Comparison of ENCODE assay signal across 14 mouse cellular contexts in genomic region chr10:125342204-125342603, GRCm38 (mm10). TPM values are rescaled to one million over a fixed set of nuclear protein-coding genes. Genes with fewer than 3 reads are reported as not detected.
DNase-seq lines count a peak whose midpoint lies in the region; ATAC-seq and TF ChIP-seq lines count a peak whose summit lies in the region.
"Had no signal": no experiment of that assay in that cellular context is flagged by ENCODE, and none has a peak within 500 bp of the region (broad histone marks: within the 10 kb centered on the region; RNA-seq: fewer than 3 reads in every experiment).

No protein-coding gene starts in this region.

- no peak overlapping the region for H3K4me3 ChIP-seq in heart, embryonic 12.5 days
- no peak overlapping the region for H3K4me3 ChIP-seq in forebrain, postnatal 0 days (ENCODE audit: low read depth, low read length)
- H3K4me3 ChIP-seq in forebrain, embryonic 10.5 days: no peak overlapping the region
- no peak overlapping the region for H3K4me3 ChIP-seq in hindbrain, embryonic 10.5 days
- H3K4me3 ChIP-seq: erythroblast, embryonic 14.5 days; midbrain, embryonic 15.5 days; neural tube, embryonic 12.5 days had no signal

- no peak overlapping the region for H3K27ac ChIP-seq in heart, embryonic 12.5 days (ENCODE audit: poor library complexity, severe bottlenecking)
- H3K27ac ChIP-seq in forebrain, postnatal 0 days (ENCODE audit: low read depth, low read length): no peak overlapping the region
- no peak overlapping the region for H3K27ac ChIP-seq in forebrain, embryonic 10.5 days
- no peak overlapping the region for H3K27ac ChIP-seq in hindbrain, embryonic 10.5 days
- H3K27ac ChIP-seq: liver, embryonic 14.5 days; midbrain, embryonic 15.5 days; neural tube, embryonic 12.5 days had no signal

- 0 out of 2 replicates have a peak overlapping the region, but pooled peaks have one; percentile 7 for H3K4me2 ChIP-seq in heart, embryonic 12.5 days
- H3K4me2 ChIP-seq in forebrain, postnatal 0 days (ENCODE audit: low read depth): no peak overlapping the region
- H3K4me2 ChIP-seq: midbrain, embryonic 15.5 days; neural tube, embryonic 12.5 days had no signal

- H3K36me3 ChIP-seq in heart, embryonic 12.5 days: no peaks in the 10 kb centered on the region
- no peaks in the 10 kb centered on the region for H3K36me3 ChIP-seq in forebrain, postnatal 0 days (ENCODE audit: insufficient read depth)
- H3K36me3 ChIP-seq in forebrain, embryonic 10.5 days (replicated peaks): no peaks in the 10 kb centered on the region
- H3K36me3 ChIP-seq in hindbrain, embryonic 10.5 days: no peaks in the 10 kb centered on the region
- H3K36me3 ChIP-seq: midbrain, embryonic 15.5 days; neural tube, embryonic 12.5 days had no signal

- H3K27me3 ChIP-seq in heart, embryonic 12.5 days (replicated peaks): no peaks in the 10 kb centered on the region
- H3K27me3 ChIP-seq in forebrain, postnatal 0 days (ENCODE audit: insufficient read depth, low read length): no peaks in the 10 kb centered on the region
- H3K27me3 ChIP-seq in forebrain, embryonic 10.5 days (ENCODE audit: poor library complexity, severe bottlenecking): no peaks in the 10 kb centered on the region
- H3K27me3 ChIP-seq in hindbrain, embryonic 10.5 days (ENCODE audit: insufficient read depth, poor library complexity, severe bottlenecking): no peaks in the 10 kb centered on the region
- H3K27me3 ChIP-seq: midbrain, embryonic 15.5 days; neural tube, embryonic 12.5 days had no signal

- TF ChIP-seq CTCF in forebrain, postnatal 0 days (IDR thresholded peaks at IDR 0.05; ENCODE audit: low read depth): no peak

- H3K4me1 ChIP-seq in heart, embryonic 12.5 days (replicated peaks): peaks cover 15% of the 10 kb centered on the region
- no peaks in the 10 kb centered on the region for H3K4me1 ChIP-seq in forebrain, postnatal 0 days (ENCODE audit: insufficient read depth)
- H3K4me1 ChIP-seq in forebrain, embryonic 10.5 days: peaks cover 5% of the 10 kb centered on the region; the same call in 1 of the 2 replicates
- H3K4me1 ChIP-seq in hindbrain, embryonic 10.5 days (replicated peaks): no peaks in the 10 kb centered on the region
- H3K4me1 ChIP-seq: midbrain, embryonic 15.5 days; neural tube, embryonic 12.5 days had no signal

- DNase-seq in ES-CJ7 (ENCODE audit: low read depth, low spot score): peak; percentile 27
- peak; percentile 87 for DNase-seq in adrenal gland, adult 2 months
- peak; percentile 71 to 88 for DNase-seq in kidney, adult 8-10 months
- DNase-seq in urinary bladder, postnatal 25 days (ENCODE audit: low spot score): no peak
- DNase-seq in forebrain, postnatal 0 days: no peak
- no peak for DNase-seq in forebrain, embryonic 10.5 days (ENCODE audit: extremely low spot score, low spot score)
- DNase-seq in hindbrain, embryonic 10.5 days (ENCODE audit: low spot score): no peak
- DNase-seq: gastrocnemius, postnatal 25 days; left cerebral cortex, postnatal 4 days had no signal

- ATAC-seq in heart, embryonic 12.5 days (ENCODE audit: insufficient number of reproducible peaks, low FRiP score): peak; percentile 66; the same call in 1 of the 2 replicates
- no peak for ATAC-seq in forebrain, postnatal 0 days
- ATAC-seq: midbrain, embryonic 15.5 days had no signal

- H3K9me3 ChIP-seq in heart, embryonic 12.5 days (replicated peaks): no peaks in the 10 kb centered on the region
- no peaks in the 10 kb centered on the region for H3K9me3 ChIP-seq in forebrain, postnatal 0 days (ENCODE audit: low read length)
- no peaks in the 10 kb centered on the region for H3K9me3 ChIP-seq in forebrain, embryonic 10.5 days
- no peaks in the 10 kb centered on the region for H3K9me3 ChIP-seq in hindbrain, embryonic 10.5 days
- H3K9me3 ChIP-seq: midbrain, embryonic 15.5 days; neural tube, embryonic 12.5 days had no signal

- H3K9ac ChIP-seq in heart, embryonic 12.5 days: no peak overlapping the region
- no peak overlapping the region for H3K9ac ChIP-seq in forebrain, postnatal 0 days
- H3K9ac ChIP-seq: liver, embryonic 14.5 days; midbrain, embryonic 15.5 days; neural tube, embryonic 12.5 days had no signal

- WGBS in heart, embryonic 12.5 days: 19% methylated on average over 7 of the region's 7 CpGs
- WGBS in forebrain, postnatal 0 days: 79% methylated on average over 7 of the region's 7 CpGs
- WGBS in forebrain, embryonic 10.5 days: 90% methylated on average over 7 of the region's 7 CpGs
- WGBS in hindbrain, embryonic 10.5 days: 64% methylated on average over 7 of the region's 7 CpGs

RNA-seq across cellular contexts. Expression of gene Slc16a7, which starts 47.1 kb away (rescaled TPM):
- 10 to 100 TPM; 11.6 to 15.9 TPM for total RNA-seq in adrenal gland, adult 2 months (2021)
- 1.1 TPM in 2 replicates for polyA plus RNA-seq in adrenal gland, adult 2 months (2012; rRNA removed)
- polyA plus RNA-seq in heart, embryonic 12.5 days (2016; fragmentation: Nextera tagmentation; extraction: Ambion mirVana): 4.6 and 5.6 TPM in 2 replicates
- 22.7 and 27.0 TPM in 2 replicates for total RNA-seq in forebrain, postnatal 0 days (2014; rRNA removed)
- 7.6 and 8.9 TPM in 2 replicates for polyA plus RNA-seq in forebrain, postnatal 0 days (2015; fragmentation: Nextera tagmentation; extraction: Ambion mirVana)
- polyA plus RNA-seq in forebrain, embryonic 10.5 days (2016; fragmentation: Nextera tagmentation; extraction: Ambion mirVana): 2.4 and 2.6 TPM in 2 replicates
- polyA plus RNA-seq in hindbrain, embryonic 10.5 days (2016; fragmentation: Nextera tagmentation; extraction: Ambion mirVana): 1.9 and 3.0 TPM in 2 replicates
- polyA plus RNA-seq: erythroblast, embryonic 14.5 days had no signal

Comparison
In these comparisons a context has a peak if more than half of its experiments do, and no peak if none do; other contexts are left out.
1. DNase-seq: peak in ES-CJ7 (single experiment), adrenal gland, adult 2 months (single experiment) and kidney, adult 8-10 months (2 of 2); none in urinary bladder, postnatal 25 days (single experiment), forebrain, postnatal 0 days (single experiment), forebrain, embryonic 10.5 days (single experiment) and hindbrain, embryonic 10.5 days (single experiment).